Mouse (Mus musculus): ENCODE measurements at regions not wholly inside any gene's neighbourhood (a gene's known extent, or its start where the extent isn't known, plus 50 kb on each side); places are given as distances from the start of the nearest gene placed in this dataset.

- no peak for ATAC-seq (replicated peaks; ENCODE audit: insufficient number of reproducible peaks, low FRiP score, low TSS enrichment)
- 75% methylated on average over 1 of the region's 1 CpGs for WGBS (ENCODE audit: insufficient replicate concordance)
- Histone ChIP-seq H3K4me1 (ENCODE audit: control insufficient read depth, insufficient read depth, low read length) (peaks cover 23% of the 10 kb centered on the region), H3K36me3 (ENCODE audit: control insufficient read depth, insufficient read depth, low read length) (no peaks in the 10 kb centered on the region), H3K4me2 (no peak overlapping the region), H3K27me3 (ENCODE audit: control insufficient read depth, insufficient read depth, low read length) (no peaks in the 10 kb centered on the region), H3K27ac (ENCODE audit: low read depth, low read length) (no peak overlapping the region), H3K9me3 (replicated peaks; ENCODE audit: control insufficient read depth, low read length) (no peaks in the 10 kb centered on the region), H3K9ac (ENCODE audit: low read depth, low read length) (no peak overlapping the region), H3K4me3 (ENCODE audit: low read depth, low read length) (no peak overlapping the region)
These were observed 66.5 kb downstream of the Ccnl1 start for GRCm38 (mm10) chr3:65891594-65891993.

- H3K36me3 ChIP-seq (ENCODE audit: control insufficient read depth, insufficient read depth, low read length): no peaks in the 10 kb centered on the region
- ATAC-seq (replicated peaks; ENCODE audit: insufficient number of reproducible peaks, low FRiP score, low TSS enrichment): no peak
- WGBS (ENCODE audit: insufficient replicate concordance): 86% methylated on average over 2 of the region's 2 CpGs
These were observed 66.9 kb downstream of the Ccnl1 start for GRCm38 (mm10) chr3:65891139-65891538.

GRCm38 (mm10) chr3:65888921-65889320 is 69.1 kb downstream of the Ccnl1 start:
- peaks cover 15% of the 10 kb centered on the region for H3K4me1 ChIP-seq (ENCODE audit: control insufficient read depth, insufficient read depth, low read length)
- no peaks in the 10 kb centered on the region for H3K9me3 ChIP-seq (replicated peaks; ENCODE audit: control insufficient read depth, low read length)
- no peak; the same call in 1 of the 2 replicates for ATAC-seq (replicated peaks; ENCODE audit: insufficient number of reproducible peaks, low FRiP score, low TSS enrichment)
- no peak overlapping the region for H3K4me2 ChIP-seq
- 4% methylated on average over 3 of the region's 3 CpGs for WGBS (ENCODE audit: insufficient replicate concordance)
- H3K4me3 ChIP-seq (ENCODE audit: low read depth, low read length): no peak overlapping the region
- no peaks in the 10 kb centered on the region for H3K36me3 ChIP-seq (ENCODE audit: control insufficient read depth, insufficient read depth, low read length)
- H3K9ac ChIP-seq (ENCODE audit: low read depth, low read length): no peak overlapping the region
- H3K27me3 ChIP-seq (ENCODE audit: control insufficient read depth, insufficient read depth, low read length): no peaks in the 10 kb centered on the region
- H3K27ac ChIP-seq (ENCODE audit: low read depth, low read length): peak overlapping the region; percentile 52

More at GRCm38 (mm10) chr3:65891139-65891538, 66.9 kb downstream of the Ccnl1 start:
- Histone ChIP-seq H3K4me2 (no peak overlapping the region), H3K4me3 (ENCODE audit: low read depth, low read length) (no peak overlapping the region), H3K9me3 (replicated peaks; ENCODE audit: control insufficient read depth, low read length) (no peaks in the 10 kb centered on the region), H3K9ac (ENCODE audit: low read depth, low read length) (no peak overlapping the region), H3K27ac (ENCODE audit: low read depth, low read length) (no peak overlapping the region), H3K4me1 (ENCODE audit: control insufficient read depth, insufficient read depth, low read length) (peaks cover 19% of the 10 kb centered on the region), H3K27me3 (ENCODE audit: control insufficient read depth, insufficient read depth, low read length) (no peaks in the 10 kb centered on the region)

GRCm38 (mm10) chr3:65884571-65885011 is 73.5 kb downstream of the Ccnl1 start:
- no peak overlapping the region for H3K4me2 ChIP-seq
- no peaks in the 10 kb centered on the region for H3K27me3 ChIP-seq (ENCODE audit: control insufficient read depth, insufficient read depth, low read length)
- ATAC-seq (replicated peaks; ENCODE audit: insufficient number of reproducible peaks, low FRiP score, low TSS enrichment): no peak
- H3K9me3 ChIP-seq (replicated peaks; ENCODE audit: control insufficient read depth, low read length): no peaks in the 10 kb centered on the region
- H3K4me3 ChIP-seq (ENCODE audit: low read depth, low read length): no peak overlapping the region
- no peak overlapping the region for H3K9ac ChIP-seq (ENCODE audit: low read depth, low read length)
- H3K36me3 ChIP-seq (ENCODE audit: control insufficient read depth, insufficient read depth, low read length): no peaks in the 10 kb centered on the region
- 69% methylated on average over 10 of the region's 10 CpGs for WGBS (ENCODE audit: insufficient replicate concordance)
- H3K4me1 ChIP-seq (ENCODE audit: control insufficient read depth, insufficient read depth, low read length): peaks cover 15% of the 10 kb centered on the region
- H3K27ac ChIP-seq (ENCODE audit: low read depth, low read length): no peak overlapping the region

GRCm38 (mm10) chr3:65882123-65882522 is 75.9 kb downstream of the Ccnl1 start:
- no peak for ATAC-seq (replicated peaks; ENCODE audit: insufficient number of reproducible peaks, low FRiP score, low TSS enrichment)
- H3K4me3 ChIP-seq (ENCODE audit: low read depth, low read length): no peak overlapping the region
- 90% methylated on average over 2 of the region's 2 CpGs for WGBS (ENCODE audit: insufficient replicate concordance)
- no peaks in the 10 kb centered on the region for H3K27me3 ChIP-seq (ENCODE audit: control insufficient read depth, insufficient read depth, low read length)
- no peaks in the 10 kb centered on the region for H3K36me3 ChIP-seq (ENCODE audit: control insufficient read depth, insufficient read depth, low read length)
- no peaks in the 10 kb centered on the region for H3K9me3 ChIP-seq (replicated peaks; ENCODE audit: control insufficient read depth, low read length)
- no peak overlapping the region for H3K4me2 ChIP-seq
- H3K27ac ChIP-seq (ENCODE audit: low read depth, low read length): no peak overlapping the region
- H3K9ac ChIP-seq (ENCODE audit: low read depth, low read length): no peak overlapping the region
- H3K4me1 ChIP-seq (ENCODE audit: control insufficient read depth, insufficient read depth, low read length): no peaks in the 10 kb centered on the region

Data from heart, embryonic 11.5 days (tissue).